Mouse (Mus musculus) intestine, embryonic 16.5 days (tissue): Measurements from ENCODE around the gene Zfp988. TPM values are rescaled to one million over a fixed set of nuclear protein-coding genes. Genes with fewer than 3 reads are reported as not detected.
"Not testable (repeated sequence)": the region's sequence is repeated elsewhere in the genome, so short reads cannot be mapped to it uniquely, and the experiment has no call there.

Experiments used
- ATAC-seq: fragments of 200-750 bp; cut with Nextera tagmentation; 2 replicates; pipeline ENCODE4 v1.8.0; 2017; ENCODE audit warnings: moderate TSS enrichment, moderate library complexity
- H3K27ac ChIP-seq: fragments of 300-500 bp; sonication (generic); 2 replicates; pipeline ENCODE4 v1.5.1; 2014; ENCODE audit warnings: mild to moderate bottlenecking, low read length
- H3K27me3 ChIP-seq: fragments of 300-500 bp; sonication (generic); replicated peaks from 2 replicates; pipeline ENCODE4 v1.6.1; 2014; ENCODE audit warnings: low read length, control low read depth, mixed read lengths; ENCODE audit not compliant: control insufficient read depth, insufficient read depth
- H3K36me3 ChIP-seq: fragments of 300-500 bp; sonication (generic); 2 replicates; pipeline ENCODE4 v1.6.1; 2014; ENCODE audit warnings: low read length, control low read depth; ENCODE audit not compliant: control insufficient read depth, insufficient read depth
- H3K4me1 ChIP-seq: fragments of 300-500 bp; sonication (generic); 2 replicates; pipeline ENCODE4 v1.6.1; 2014; ENCODE audit warnings: low read length, control low read depth, mixed read lengths; ENCODE audit not compliant: control insufficient read depth, insufficient read depth
- H3K4me2 ChIP-seq: fragments of 300-500 bp; sonication (generic); 2 replicates; pipeline ENCODE4 v1.6.1; 2014; ENCODE audit warnings: low read depth, low read length, control low read depth
- H3K4me3 ChIP-seq: fragments of 300-500 bp; sonication (generic); 2 replicates; pipeline ENCODE4 v1.5.1; 2014; ENCODE audit warnings: mild to moderate bottlenecking, low read length
- H3K9ac ChIP-seq: fragments of 300-500 bp; sonication (generic); 2 replicates; pipeline ENCODE4 v1.6.1; 2014; ENCODE audit warnings: low read depth, low read length
- H3K9me3 ChIP-seq: fragments of 300-500 bp; sonication (generic); 2 replicates; pipeline ENCODE4 v1.6.1; 2016; ENCODE audit warnings: low read length, control low read depth; ENCODE audit not compliant: control insufficient read depth
- WGBS: fragments of 180-500 bp; shearing (Covaris S2); extraction: QIAGEN DNeasy Blood & Tissue Kit; methylation state at CpG from one replicate; pipeline ENCODE4 v1.1.7; 2014; 5-methylcytosine and 5-hydroxymethylcytosine counted together
- polyA plus RNA-seq: library from polyadenylated mRNA; unstranded; fragments of >200 nt; fragmentation: Nextera tagmentation; extraction: Ambion mirVana; gene quantifications from 2 replicates; pipeline ENCODE4 v1.2.1, GENCODE M21; 2015

Gene Zfp988
- polyA plus RNA-seq, 1 experiment from 2014 or later: 0.16 TPM

DNA sequence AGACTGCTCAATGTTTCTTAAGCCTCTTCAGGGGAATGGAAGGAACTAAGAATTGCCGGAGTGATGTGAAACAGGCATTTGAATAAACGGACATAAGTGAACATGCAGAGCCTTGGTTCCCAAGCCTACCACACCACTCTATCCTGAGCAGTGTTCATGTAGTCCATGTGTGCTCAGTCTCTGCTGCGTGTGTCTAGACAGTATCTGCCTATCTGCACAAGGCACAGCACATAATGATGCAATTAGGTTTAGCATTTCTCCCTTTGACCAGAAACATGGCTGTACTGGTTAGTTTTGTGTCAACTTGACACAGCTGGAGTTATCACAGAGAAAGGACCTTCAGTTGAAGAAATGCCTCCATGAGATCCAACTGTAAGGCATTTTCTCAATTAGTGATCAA, 35.4 kb downstream of the Zfp988 start:
- not testable (repeated sequence) for H3K27me3 ChIP-seq, H3K36me3 ChIP-seq, H3K27ac ChIP-seq, ATAC-seq, H3K9ac ChIP-seq, H3K4me3 ChIP-seq, H3K4me1 ChIP-seq, H3K4me2 ChIP-seq
- WGBS: 87% methylated on average over 3 of the region's 3 CpGs
- H3K9me3 ChIP-seq: peaks cover 32% of the 10 kb centered on the region

DNA sequence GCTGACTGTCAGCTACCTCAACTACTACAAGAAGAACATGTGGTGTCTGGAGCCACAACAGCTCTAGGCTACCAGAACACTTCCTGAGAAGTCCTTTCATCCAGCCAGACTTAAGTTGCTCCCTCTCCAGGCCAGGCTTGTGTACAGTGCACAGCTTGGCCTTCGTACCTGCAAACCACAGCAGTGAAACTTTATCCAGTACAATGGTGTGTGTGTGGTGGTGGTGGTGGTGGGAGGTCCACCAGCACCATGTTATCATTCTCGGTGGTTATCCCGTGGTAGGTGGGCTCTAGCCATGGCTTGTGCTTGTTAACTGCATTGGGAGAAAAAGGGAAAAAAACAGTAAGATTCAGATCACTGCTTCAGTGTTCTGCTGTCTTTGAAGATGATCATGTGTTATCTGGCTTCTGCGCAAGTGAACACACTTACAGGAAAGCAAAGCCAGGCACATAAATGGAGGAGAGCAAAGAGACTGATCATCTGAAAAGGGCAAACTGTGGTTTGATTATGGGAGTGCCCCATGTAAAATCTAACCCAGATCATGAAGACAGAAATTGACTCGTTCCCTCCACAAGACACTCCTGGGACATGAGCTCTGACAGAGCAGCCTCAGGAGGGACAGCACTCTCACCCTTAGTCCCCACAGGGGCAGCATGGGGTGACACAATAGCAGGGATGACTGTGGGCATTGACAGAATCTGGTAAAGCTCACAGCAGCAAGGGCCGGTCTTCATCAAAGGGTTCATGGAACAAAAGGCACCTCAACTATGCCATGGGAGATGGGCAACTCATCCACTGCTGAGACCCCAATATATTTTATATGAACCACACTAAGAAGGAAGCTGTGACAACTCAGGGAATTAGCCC, 37.8 kb downstream of the Zfp988 start:
- ATAC-seq: peak; percentile 71

DNA sequence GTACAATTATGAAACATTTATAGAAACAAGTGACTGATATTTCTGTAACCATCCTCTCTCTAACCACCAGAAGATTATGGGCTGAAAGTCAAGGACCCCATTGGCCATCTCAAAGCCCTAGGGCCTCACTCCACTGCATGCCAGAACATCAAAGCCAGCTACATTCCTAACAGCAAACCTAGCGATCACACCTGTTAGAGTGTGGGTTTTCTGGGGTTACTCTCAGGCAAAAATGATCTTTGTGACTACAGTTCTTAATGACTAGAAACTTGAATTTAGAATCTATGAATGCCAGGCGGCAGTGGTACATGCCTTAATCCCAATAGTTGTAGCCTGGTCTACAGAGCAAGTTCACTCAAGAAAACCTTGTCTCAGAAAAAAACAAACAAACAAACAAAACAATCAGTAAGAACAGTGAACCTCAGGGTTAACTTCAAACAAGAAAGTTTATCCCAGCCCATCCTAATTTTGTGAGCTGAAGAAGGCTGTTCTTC, 39.6 kb downstream of the Zfp988 start:
- H3K4me1 ChIP-seq, H3K4me2 ChIP-seq, H3K27me3 ChIP-seq, H3K27ac ChIP-seq, H3K36me3 ChIP-seq, H3K4me3 ChIP-seq, H3K9ac ChIP-seq, ATAC-seq: not testable (repeated sequence)
- peaks cover 39% of the 10 kb centered on the region for H3K9me3 ChIP-seq
- WGBS: 84% methylated on average over 2 of the region's 2 CpGs

More for the DNA sequence above, 37.8 kb downstream of the Zfp988 start:
- not testable (repeated sequence) for H3K9ac ChIP-seq, H3K36me3 ChIP-seq, H3K27me3 ChIP-seq, H3K27ac ChIP-seq, H3K4me2 ChIP-seq, H3K4me3 ChIP-seq, H3K4me1 ChIP-seq
- WGBS: 79% methylated on average over 6 of the region's 6 CpGs
- H3K9me3 ChIP-seq: peaks cover 30% of the 10 kb centered on the region

DNA sequence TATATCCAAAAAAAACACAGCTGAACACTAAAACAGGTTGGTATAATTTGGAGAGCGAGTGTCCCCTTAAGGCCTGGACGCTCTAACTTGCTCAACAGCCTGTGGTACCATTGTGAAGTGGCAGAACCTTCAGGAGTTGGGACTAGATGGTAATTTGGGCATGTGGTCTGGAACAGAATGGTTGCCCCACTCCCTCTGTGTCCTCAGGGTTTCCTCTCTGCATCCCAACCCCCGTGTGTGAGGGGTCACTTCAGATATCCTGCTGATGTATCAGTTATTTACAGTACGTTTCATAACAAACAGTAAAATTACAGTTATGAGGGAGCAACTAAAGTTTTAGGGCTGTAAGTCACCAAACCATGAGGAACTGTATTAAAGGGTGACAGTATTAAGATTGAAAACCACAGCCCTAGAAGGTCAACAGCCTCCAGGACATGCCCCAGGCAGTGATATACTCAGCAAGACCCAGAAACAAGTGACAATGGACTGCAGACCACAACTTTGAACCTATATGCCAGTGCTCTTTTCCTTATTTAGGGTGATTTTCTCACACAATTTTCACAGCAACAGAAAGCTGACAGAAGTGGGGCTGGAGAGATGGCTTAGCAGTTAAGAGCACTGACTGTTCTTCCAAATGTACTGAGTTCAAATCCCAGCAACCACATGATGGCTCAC, 41.0 kb downstream of the Zfp988 start:
- H3K36me3 ChIP-seq, ATAC-seq, H3K9ac ChIP-seq, H3K4me3 ChIP-seq, H3K4me1 ChIP-seq, H3K27me3 ChIP-seq, H3K4me2 ChIP-seq, H3K27ac ChIP-seq: not testable (repeated sequence)
- H3K9me3 ChIP-seq: peaks cover 47% of the 10 kb centered on the region
- WGBS: 68% methylated on average over 4 of the region's 4 CpGs

DNA sequence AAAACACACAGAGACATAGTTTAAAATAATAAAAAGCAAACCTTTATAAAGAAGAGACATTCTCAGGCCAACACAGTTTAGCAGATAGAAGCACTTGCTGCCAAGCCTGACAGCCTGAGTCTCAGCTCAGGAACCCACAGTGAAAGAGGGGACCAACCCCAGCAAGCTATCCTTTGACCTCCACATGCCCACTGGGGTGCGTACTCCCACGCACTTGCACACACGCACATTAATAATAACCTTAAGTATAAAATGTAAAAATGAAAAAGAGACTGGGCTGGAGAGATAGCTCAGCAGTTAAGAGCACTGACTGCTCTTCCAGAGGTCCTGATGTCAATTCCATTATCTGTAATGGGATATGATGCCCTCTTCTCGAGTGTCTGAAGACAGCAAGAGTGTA, 41.8 kb downstream of the Zfp988 start:
- 63% methylated on average over 4 of the region's 4 CpGs for WGBS
- H3K36me3 ChIP-seq, H3K27me3 ChIP-seq: not testable (repeated sequence)

DNA sequence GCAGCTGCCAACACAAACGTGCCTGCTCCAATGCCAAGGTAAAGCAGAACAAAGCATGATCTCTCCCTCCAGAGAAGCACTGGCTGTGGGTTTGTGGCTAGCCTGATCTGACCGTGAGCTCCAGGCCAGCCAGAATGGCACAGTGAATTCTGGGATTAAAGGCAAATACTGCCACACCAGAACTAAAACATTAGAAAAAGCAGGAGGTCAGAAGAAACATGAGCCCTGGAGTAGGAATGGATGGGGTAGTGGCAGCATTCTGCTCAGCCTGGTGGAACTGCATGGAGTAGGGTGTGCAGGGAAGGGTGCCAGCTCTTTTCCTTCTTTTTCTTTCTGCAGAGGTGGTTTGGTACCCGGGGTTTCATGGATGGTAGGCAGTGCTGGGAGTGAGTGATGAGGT, 42.4 kb downstream of the Zfp988 start:
- H3K27me3 ChIP-seq, H3K36me3 ChIP-seq, H3K4me1 ChIP-seq, H3K4me3 ChIP-seq, H3K27ac ChIP-seq, H3K9ac ChIP-seq, H3K4me2 ChIP-seq, ATAC-seq: not testable (repeated sequence)
- 65% methylated on average over 1 of the region's 3 CpGs for WGBS
- H3K9me3 ChIP-seq: peaks cover 46% of the 10 kb centered on the region

More for the DNA sequence above, 41.8 kb downstream of the Zfp988 start:
- H3K9me3 ChIP-seq: peaks cover 47% of the 10 kb centered on the region
- not testable (repeated sequence) for H3K4me1 ChIP-seq, H3K9ac ChIP-seq, ATAC-seq, H3K4me3 ChIP-seq, H3K27ac ChIP-seq, H3K4me2 ChIP-seq

DNA sequence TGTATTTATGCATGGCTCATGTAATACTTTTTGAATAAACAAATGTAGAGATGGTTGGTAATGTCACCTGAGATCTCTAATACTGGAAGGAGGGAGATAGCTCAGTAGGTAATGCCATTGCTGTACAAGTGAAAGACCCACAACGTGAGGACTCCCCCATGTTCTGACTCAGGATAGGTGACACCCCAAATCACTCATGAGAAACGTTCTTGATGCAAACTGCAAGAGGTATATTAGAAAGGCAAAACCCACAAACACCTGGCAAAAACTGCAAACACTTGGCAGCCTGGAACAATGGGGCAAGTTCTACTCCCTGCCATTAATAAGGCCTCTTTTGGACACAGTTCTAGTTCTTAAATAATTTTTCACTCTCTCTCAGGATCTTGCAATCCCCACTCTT, 42.9 kb downstream of the Zfp988 start:
- H3K27ac ChIP-seq, ATAC-seq, H3K36me3 ChIP-seq, H3K4me1 ChIP-seq, H3K4me3 ChIP-seq, H3K27me3 ChIP-seq, H3K4me2 ChIP-seq, H3K9ac ChIP-seq: not testable (repeated sequence)
- 79% methylated on average over 2 of the region's 2 CpGs for WGBS
- peaks cover 40% of the 10 kb centered on the region for H3K9me3 ChIP-seq

DNA sequence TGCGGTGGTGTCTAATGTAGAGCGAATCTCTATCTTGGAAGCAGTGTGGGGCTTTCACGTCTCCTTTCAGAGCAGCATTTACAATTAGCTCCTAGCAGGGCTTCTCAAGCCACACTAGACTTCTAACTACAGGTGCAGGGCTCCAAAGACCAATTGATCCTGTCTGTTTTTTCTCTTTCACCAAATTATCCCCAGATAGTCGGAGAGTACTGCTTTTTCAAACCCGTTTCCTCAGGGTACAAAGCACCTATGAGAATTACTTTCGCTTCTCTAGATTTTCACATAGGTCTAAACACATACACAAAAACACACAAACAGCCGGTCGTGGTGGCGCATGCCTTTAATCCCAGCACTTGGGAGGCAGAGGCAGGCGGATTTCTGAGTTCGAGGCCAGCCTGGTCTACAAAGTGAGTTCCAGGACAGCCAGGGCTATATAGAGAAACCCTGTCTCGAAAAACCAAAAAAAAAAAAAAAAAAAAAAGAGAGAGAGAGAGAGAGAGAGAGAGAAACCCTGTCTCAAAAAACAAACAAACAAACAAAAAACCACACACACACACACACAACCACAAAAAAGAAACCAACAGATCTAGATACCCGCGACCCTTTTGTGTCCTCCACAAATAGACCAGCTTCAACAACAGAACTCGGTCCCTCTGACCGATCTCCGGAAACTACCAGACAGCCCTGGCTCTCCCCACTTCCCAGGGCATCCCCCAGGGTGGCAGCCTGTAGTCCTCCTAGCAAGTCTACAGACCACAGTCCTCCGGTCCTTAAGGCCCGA, 43.6 kb downstream of the Zfp988 start:
- not testable (repeated sequence) for H3K36me3 ChIP-seq, H3K4me2 ChIP-seq, H3K27ac ChIP-seq, ATAC-seq, H3K4me3 ChIP-seq, H3K27me3 ChIP-seq, H3K4me1 ChIP-seq, H3K9ac ChIP-seq
- H3K9me3 ChIP-seq: peaks cover 35% of the 10 kb centered on the region
- WGBS: 90% methylated on average over 18 of the region's 19 CpGs
